Mouse (Mus musculus): Measurements from ENCODE around the gene Ghitm. TPM values are rescaled to one million over a fixed set of nuclear protein-coding genes. Genes with fewer than 3 reads are reported as not detected.
"Not testable (repeated sequence)": the region's sequence is repeated elsewhere in the genome, so short reads cannot be mapped to it uniquely, and the experiment has no call there.

Gene Ghitm
- total and polyA plus RNA-seq, 2 experiments, result 161 to 240 TPM

GRCm38 (mm10) chr14:37163277-37163956, 28.3 kb upstream of the Ghitm start:
- no peak for DNase-seq (ENCODE audit: extremely low read depth, low read depth, low spot score)
- H3K79me2 ChIP-seq (ENCODE audit: control insufficient read depth, insufficient read depth, low read length), result no peaks in the 10 kb centered on the region
- no peaks in the 10 kb centered on the region for H3K4me1 ChIP-seq (ENCODE audit: control insufficient read depth, insufficient read depth, low read length)
- WGBS, result 73% methylated on average over 4 of the region's 4 CpGs
- H3K27me3 ChIP-seq (ENCODE audit: control insufficient read depth, insufficient read depth, low read length), result no peaks in the 10 kb centered on the region
- no peak overlapping the region for H3K27ac ChIP-seq (replicated peaks; ENCODE audit: insufficient read depth, low read depth, low read length)
- H3K9ac ChIP-seq (ENCODE audit: low read depth, low read length), result no peak overlapping the region
- no peaks in the 10 kb centered on the region for H3K36me3 ChIP-seq (ENCODE audit: control insufficient read depth, insufficient read depth, low read length)
- H3K4me3 ChIP-seq (ENCODE audit: insufficient read depth, low read depth, low read length), result no peak overlapping the region
- TF ChIP-seq POLR2A (IDR thresholded peaks at IDR 0.05; ENCODE audit: extremely low read depth, insufficient read depth, low read length), result no peak
- no peak for TF ChIP-seq CTCF (IDR thresholded peaks at IDR 0.05; ENCODE audit: low read depth, low read length)

- Histone ChIP-seq H3K79me2 (ENCODE audit: control insufficient read depth, insufficient read depth, low read length) (no peaks in the 10 kb centered on the region), H3K27me3 (ENCODE audit: control insufficient read depth, insufficient read depth, low read length) (no peaks in the 10 kb centered on the region), H3K4me1 (ENCODE audit: control insufficient read depth, insufficient read depth, low read length) (no peaks in the 10 kb centered on the region), H3K9ac (ENCODE audit: low read depth, low read length) (no peak overlapping the region), H3K4me3 (ENCODE audit: insufficient read depth, low read depth, low read length) (no peak overlapping the region), H3K27ac (replicated peaks; ENCODE audit: insufficient read depth, low read depth, low read length) (no peak overlapping the region), H3K36me3 (ENCODE audit: control insufficient read depth, insufficient read depth, low read length) (no peaks in the 10 kb centered on the region)
- DNase-seq (ENCODE audit: extremely low read depth, low read depth, low spot score), result no peak
- no peak for TF ChIP-seq POLR2A (IDR thresholded peaks at IDR 0.05; ENCODE audit: extremely low read depth, insufficient read depth, low read length)
- TF ChIP-seq CTCF (IDR thresholded peaks at IDR 0.05; ENCODE audit: low read depth, low read length), result no peak
- WGBS, result 92% methylated on average over 1 of the region's 1 CpGs
Observed at GRCm38 (mm10) chr14:37154391-37154790, 19.3 kb upstream of the Ghitm start.

GRCm38 (mm10) chr14:37139051-37139710, 4.1 kb upstream of the Ghitm start:
- Histone ChIP-seq H3K9ac (ENCODE audit: low read depth, low read length) (no peak overlapping the region), H3K4me1 (ENCODE audit: control insufficient read depth, insufficient read depth, low read length) (peaks cover 4% of the 10 kb centered on the region), H3K36me3 (ENCODE audit: control insufficient read depth, insufficient read depth, low read length) (no peaks in the 10 kb centered on the region), H3K79me2 (ENCODE audit: control insufficient read depth, insufficient read depth, low read length) (peaks cover 5% of the 10 kb centered on the region; the same call in 1 of the 2 replicates), H3K4me3 (ENCODE audit: insufficient read depth, low read depth, low read length) (no peak overlapping the region), H3K27ac (replicated peaks; ENCODE audit: insufficient read depth, low read depth, low read length) (peak overlapping the region; percentile 66), H3K27me3 (ENCODE audit: control insufficient read depth, insufficient read depth, low read length) (no peaks in the 10 kb centered on the region)
- WGBS, result 61% methylated on average over 8 of the region's 8 CpGs
- TF ChIP-seq POLR2A (IDR thresholded peaks at IDR 0.05; ENCODE audit: extremely low read depth, insufficient read depth, low read length), result no peak
- TF ChIP-seq CTCF (IDR thresholded peaks at IDR 0.05; ENCODE audit: low read depth, low read length), result no peak
- peak; percentile 93 for DNase-seq (ENCODE audit: extremely low read depth, low read depth, low spot score)

DNA sequence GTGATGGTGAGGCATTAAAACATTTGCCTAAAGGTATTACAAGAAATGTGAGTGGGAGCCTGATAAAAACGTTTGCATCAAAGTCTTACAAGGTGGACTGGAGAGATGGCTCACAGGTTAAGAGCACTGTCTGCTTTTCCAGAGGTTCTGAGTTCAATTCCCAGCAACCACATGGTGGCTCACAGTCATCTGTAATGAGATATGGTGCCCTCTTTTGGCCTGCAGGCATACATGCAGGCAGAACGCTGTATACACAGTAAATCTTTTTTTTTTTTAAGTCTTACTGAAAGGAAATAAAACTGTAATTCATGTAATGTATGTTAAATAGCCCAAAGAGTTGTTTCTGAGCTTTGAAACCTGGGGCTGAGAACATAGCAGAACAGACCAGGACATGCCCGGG, 2.5 kb upstream of the Ghitm start:
- not testable (repeated sequence) for H3K9ac ChIP-seq (ENCODE audit: low read depth, low read length); H3K4me3 ChIP-seq (ENCODE audit: insufficient read depth, low read depth, low read length); DNase-seq (ENCODE audit: extremely low read depth, low read depth, low spot score); H3K36me3 ChIP-seq (ENCODE audit: control insufficient read depth, insufficient read depth, low read length); H3K79me2 ChIP-seq (ENCODE audit: control insufficient read depth, insufficient read depth, low read length); H3K4me1 ChIP-seq (ENCODE audit: control insufficient read depth, insufficient read depth, low read length); H3K27me3 ChIP-seq (ENCODE audit: control insufficient read depth, insufficient read depth, low read length); H3K27ac ChIP-seq (replicated peaks; ENCODE audit: insufficient read depth, low read depth, low read length)
- WGBS, result 76% methylated on average over 3 of the region's 3 CpGs

DNA sequence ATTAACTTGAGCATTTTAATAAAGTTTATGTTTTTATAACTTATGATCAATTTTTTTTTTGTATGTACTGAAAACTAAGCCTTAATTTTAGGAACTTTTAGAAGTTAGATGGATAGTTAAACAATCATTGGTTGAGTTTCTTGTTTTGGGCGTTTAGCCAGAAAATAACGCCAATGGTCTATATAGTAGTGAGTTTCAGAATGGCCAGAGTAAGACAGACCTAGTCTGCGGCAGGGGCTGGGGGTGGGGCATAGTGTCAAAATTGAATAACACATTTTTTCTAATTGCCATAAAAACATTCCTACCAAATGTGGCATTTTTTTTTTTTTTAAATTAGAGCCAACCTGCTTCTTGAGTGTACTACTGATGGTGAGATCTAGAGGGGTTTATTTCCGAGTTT, 1.0 kb upstream of the Ghitm start:
- peaks cover 17% of the 10 kb centered on the region; the same call in 1 of the 2 replicates for H3K36me3 ChIP-seq (ENCODE audit: control insufficient read depth, insufficient read depth, low read length)
- TF ChIP-seq POLR2A (IDR thresholded peaks at IDR 0.05; ENCODE audit: extremely low read depth, insufficient read depth, low read length) (no peak), CTCF (IDR thresholded peaks at IDR 0.05; ENCODE audit: low read depth, low read length) (no peak)
- WGBS, result 75% methylated on average over 4 of the region's 4 CpGs
- H3K27me3 ChIP-seq (ENCODE audit: control insufficient read depth, insufficient read depth, low read length), result no peaks in the 10 kb centered on the region
- H3K4me3 ChIP-seq (ENCODE audit: insufficient read depth, low read depth, low read length), result no peak overlapping the region
- H3K4me1 ChIP-seq (ENCODE audit: control insufficient read depth, insufficient read depth, low read length), result peaks cover 6% of the 10 kb centered on the region
- no peak overlapping the region for H3K27ac ChIP-seq (replicated peaks; ENCODE audit: insufficient read depth, low read depth, low read length)
- no peak for DNase-seq (ENCODE audit: extremely low read depth, low read depth, low spot score)
- no peak overlapping the region for H3K9ac ChIP-seq (ENCODE audit: low read depth, low read length)
- peaks cover 5% of the 10 kb centered on the region; the same call in 1 of the 2 replicates for H3K79me2 ChIP-seq (ENCODE audit: control insufficient read depth, insufficient read depth, low read length)

GRCm38 (mm10) chr14:37135671-37136070, 599 bp upstream of the Ghitm start:
- peaks cover 5% of the 10 kb centered on the region; the same call in 1 of the 2 replicates for H3K79me2 ChIP-seq (ENCODE audit: control insufficient read depth, insufficient read depth, low read length)
- H3K36me3 ChIP-seq (ENCODE audit: control insufficient read depth, insufficient read depth, low read length), result peaks cover 20% of the 10 kb centered on the region; the same call in 1 of the 2 replicates
- no peak for DNase-seq (ENCODE audit: extremely low read depth, low read depth, low spot score)
- peak overlapping the region; percentile 60; the same call in 1 of the 2 replicates for H3K4me3 ChIP-seq (ENCODE audit: insufficient read depth, low read depth, low read length)
- no peak overlapping the region; the same call in 1 of the 2 replicates for H3K9ac ChIP-seq (ENCODE audit: low read depth, low read length)
- H3K27me3 ChIP-seq (ENCODE audit: control insufficient read depth, insufficient read depth, low read length), result no peaks in the 10 kb centered on the region
- H3K27ac ChIP-seq (replicated peaks; ENCODE audit: insufficient read depth, low read depth, low read length), result peak overlapping the region; percentile 57
- H3K4me1 ChIP-seq (ENCODE audit: control insufficient read depth, insufficient read depth, low read length), result peaks cover 6% of the 10 kb centered on the region
- 3% methylated on average over 10 of the region's 10 CpGs for WGBS
- TF ChIP-seq POLR2A (IDR thresholded peaks at IDR 0.05; ENCODE audit: extremely low read depth, insufficient read depth, low read length) (no peak), CTCF (IDR thresholded peaks at IDR 0.05; ENCODE audit: low read depth, low read length) (no peak)

Measured in liver, adult 2 months (tissue).